Mouse (Mus musculus): ENCODE results near the gene Lce1i.

DNA sequence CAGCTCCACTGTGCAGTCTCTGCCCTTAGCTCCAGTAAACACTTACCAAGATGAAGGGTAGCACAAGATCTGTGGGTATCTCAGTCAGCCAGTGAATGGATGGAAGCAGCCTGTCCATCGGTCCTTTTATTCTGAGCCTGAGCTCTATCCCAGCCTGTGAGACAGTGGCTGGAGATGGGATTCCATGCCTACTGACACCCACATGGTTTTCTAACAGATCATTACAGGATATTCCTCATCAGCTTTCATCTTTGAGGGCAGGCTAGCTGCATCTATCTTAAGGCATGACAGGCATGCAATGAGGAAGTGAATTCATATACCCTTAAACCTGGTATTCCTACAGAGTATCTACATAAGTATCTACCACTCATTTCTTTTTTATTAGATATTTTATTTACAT, 13.7 kb downstream of the Lce1i start, which contains the start of gene Lce1h:
- no peak for TF ChIP-seq CTCF (IDR thresholded peaks at IDR 0.05; ENCODE audit: extremely low read depth, insufficient read depth, low read length)
- no peak for TF ChIP-seq POLR2A (IDR thresholded peaks at IDR 0.05; ENCODE audit: extremely low read depth, insufficient read depth, low read length)

Measured in cortical plate, adult 2 months (tissue).